Mouse (Mus musculus) lung, postnatal 0 days (tissue): Measurements from ENCODE around the gene Apobec3.

Experiments used
- CTCF ChIP-seq: IDR thresholded peaks from 2 replicates; pipeline ENCODE4 v1.5.1; 2016; ENCODE audit warnings: antibody characterized with exemption, mild to moderate bottlenecking
- EP300 ChIP-seq: IDR thresholded peaks from 2 replicates; pipeline ENCODE4 v1.6.1; 2016; ENCODE audit warnings: antibody characterized with exemption, mild to moderate bottlenecking, control low read depth

DNA sequence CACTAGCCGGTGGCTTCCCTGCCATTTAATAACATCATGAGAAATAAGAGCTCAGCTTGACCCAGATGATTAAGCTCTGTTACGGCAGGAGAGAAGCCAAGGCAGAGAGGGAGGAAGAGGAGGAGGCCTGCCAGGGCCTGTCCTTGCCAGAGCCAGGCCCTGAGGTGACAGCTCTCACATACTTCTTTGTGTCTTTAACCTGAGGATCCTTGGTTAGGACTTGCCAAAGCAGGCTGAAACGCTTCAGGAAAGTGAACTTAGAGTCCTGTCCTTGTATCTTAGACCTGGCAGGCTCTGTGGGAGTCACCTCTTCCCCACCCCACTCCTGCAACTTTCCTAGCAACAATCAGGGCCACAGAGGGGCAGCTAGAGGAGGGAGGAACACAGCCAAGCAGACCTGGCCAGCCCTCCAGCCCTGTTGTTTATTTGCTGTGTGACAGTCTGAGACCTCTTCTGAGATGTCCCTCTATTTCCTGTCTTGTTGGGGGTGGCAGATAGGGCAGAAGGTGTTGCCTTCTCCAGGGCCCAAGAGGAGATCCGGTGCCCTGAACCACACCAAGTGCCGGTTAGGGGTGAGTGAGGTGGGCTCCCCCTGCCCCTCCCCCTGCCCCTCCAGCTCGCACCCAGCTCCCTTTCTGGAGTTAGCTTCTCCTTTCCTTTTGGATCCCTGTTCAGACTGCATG lies 8.5 kb downstream of the Apobec3 start:
- TF ChIP-seq EP300 (no peak), CTCF (no peak)
